Mouse (Mus musculus) left cerebral cortex, adult 11 months (tissue): ENCODE results near the gene Apoa4.

ENCODE experiments used
- DNase-seq: peaks from one replicate; pipeline ENCODE4 v3.0.0; 2022; ENCODE audit warnings: low spot score

Gene Apoa4

GRCm38 (mm10) chr9:46274494-46274893 lies 34.0 kb downstream of the Apoa4 start:
- DNase-seq: no peak

- peak; percentile 81 for DNase-seq
Measured at GRCm38 (mm10) chr9:46282631-46283436, 42.3 kb downstream of the Apoa4 start, which contains the start of gene Bud13. Bud13 (plus strand) TSS chr9:46283008.
